Mouse (Mus musculus) forebrain, embryonic 10.5 days (tissue): Measurements from ENCODE around the gene Mrps15. TPM values are rescaled to one million over a fixed set of nuclear protein-coding genes. Genes with fewer than 3 reads are reported as not detected.

ENCODE experiments used
- DNase-seq: peaks from one replicate; pipeline ENCODE4 v3.0.0-alpha.2; 2017; ENCODE audit warnings: low spot score; ENCODE audit errors: extremely low spot score
- H3K27ac ChIP-seq: fragments of 300-500 bp; sonication (generic); 2 replicates; pipeline ENCODE4 v1.5.1; 2016; ENCODE audit warnings: mild to moderate bottlenecking
- H3K27me3 ChIP-seq: fragments of 300-500 bp; sonication (generic); 2 replicates; pipeline ENCODE4 v1.6.1; 2016; ENCODE audit warnings: mild to moderate bottlenecking; ENCODE audit not compliant: poor library complexity, severe bottlenecking
- H3K36me3 ChIP-seq: fragments of 300-500 bp; sonication (generic); replicated peaks from 2 replicates; pipeline ENCODE4 v1.6.1; 2016; ENCODE audit warnings: mild to moderate bottlenecking, moderate library complexity
- H3K4me1 ChIP-seq: fragments of 300-500 bp; sonication (generic); 2 replicates; pipeline ENCODE4 v1.6.1; 2016
- H3K4me3 ChIP-seq: fragments of 300-500 bp; sonication (generic); 2 replicates; pipeline ENCODE4 v1.5.1; 2016; ENCODE audit warnings: mild to moderate bottlenecking, moderate library complexity
- H3K9me3 ChIP-seq: fragments of 300-500 bp; sonication (generic); 2 replicates; pipeline ENCODE4 v1.6.1; 2016; ENCODE audit warnings: mild to moderate bottlenecking, moderate library complexity
- WGBS: fragments of 180-500 bp; shearing (Covaris S2); methylation state at CpG from one replicate; pipeline ENCODE4 v1.1.7; 2016; 5-methylcytosine and 5-hydroxymethylcytosine counted together
- polyA plus RNA-seq: library from polyadenylated mRNA; unstranded; fragments of >200 nt; fragmentation: Nextera tagmentation; extraction: Ambion mirVana; gene quantifications from 2 replicates; pipeline ENCODE4 v1.2.1, GENCODE M21; 2016

Mrps15 gene
- polyA plus RNA-seq, 1 experiment from 2014 or later: 136 TPM

DNA sequence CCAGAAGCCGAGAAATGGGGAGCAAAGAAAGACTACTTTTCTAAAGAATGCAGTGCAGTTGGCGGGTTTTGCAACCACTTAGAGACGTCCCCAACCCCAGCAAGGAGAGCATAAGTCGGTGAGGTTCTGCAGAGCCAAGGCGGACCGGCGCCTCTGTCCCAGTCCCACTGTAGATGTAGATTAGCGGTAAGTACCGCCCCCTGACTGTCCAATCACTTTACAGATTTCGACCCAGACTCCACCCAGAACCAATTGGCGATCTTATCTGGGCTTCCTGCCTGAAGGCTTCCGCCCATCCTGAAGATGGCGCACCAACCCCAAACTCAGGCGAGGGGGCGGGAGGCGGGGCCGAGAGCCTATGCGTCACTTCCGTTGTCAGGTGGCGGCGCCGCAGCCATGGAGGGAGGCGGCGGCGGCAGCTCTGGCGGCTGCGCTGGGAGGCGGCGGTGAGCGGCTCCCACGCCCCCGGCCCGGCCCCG is 56.9 kb downstream of the Mrps15 start, which contains the start of gene Stk40:
TSS of gene Stk40 (plus strand) at position 368 of the 479 bp plus-strand sequence.
- H3K36me3 ChIP-seq: peaks cover 21% of the 10 kb centered on the region
- under 1% methylated on average over 34 of the region's 34 CpGs for whole genome bisulfite sequencing
- DNase-seq: peak; percentile 98
- H3K27me3 ChIP-seq: no peaks in the 10 kb centered on the region
- peak within 1 kb of the TSS; percentile 90 for H3K4me3 ChIP-seq
- H3K4me1 ChIP-seq: peaks cover 62% of the 10 kb centered on the region
- no peaks in the 10 kb centered on the region for H3K9me3 ChIP-seq
- H3K27ac ChIP-seq: peak within 1 kb of the TSS; percentile 90

- peak overlapping the region; percentile 90 for H3K4me3 ChIP-seq
- peaks cover 13% of the 10 kb centered on the region for H3K36me3 ChIP-seq
- no peaks in the 10 kb centered on the region for H3K9me3 ChIP-seq
- peaks cover 61% of the 10 kb centered on the region for H3K4me1 ChIP-seq
- peak overlapping the region; percentile 90 for H3K27ac ChIP-seq
- H3K27me3 ChIP-seq: no peaks in the 10 kb centered on the region
- no peak for DNase-seq
- 3% methylated on average over 34 of the region's 34 CpGs for WGBS
These were observed 57.7 kb downstream of the Mrps15 start for GRCm38 (mm10) chr4:126104261-126105075.

Other genes with a start within 250 kb of the Mrps15 start
- gene Csf3r, start 22.4 kb upstream of the Mrps15 start, polyA plus RNA-seq: 0.32 and 0.65 TPM in 2 replicates
- 31.1 and 34.4 TPM in 2 replicates for gene Oscp1, start 11.6 kb downstream of the Mrps15 start, polyA plus RNA-seq
- gene Lsm10, start 49.7 kb downstream of the Mrps15 start, polyA plus RNA-seq: 53.7 and 55.1 TPM in 2 replicates
- 43.7 and 45.5 TPM in 2 replicates for gene Stk40, start 57.0 kb downstream of the Mrps15 start, polyA plus RNA-seq
- gene Eva1b, start 100.8 kb downstream of the Mrps15 start, polyA plus RNA-seq: 19.1 and 20.7 TPM in 2 replicates
- 1.5 and 1.6 TPM in 2 replicates for gene Sh3d21, start 116.6 kb downstream of the Mrps15 start, polyA plus RNA-seq
- gene Thrap3, start 155.8 kb downstream of the Mrps15 start, polyA plus RNA-seq: 251 and 256 TPM in 2 replicates
- 45.6 and 47.1 TPM in 2 replicates for gene Map7d1, start 209.4 kb downstream of the Mrps15 start, polyA plus RNA-seq
- 84.8 and 86.8 TPM in 2 replicates for gene Trappc3, start 215.4 kb downstream of the Mrps15 start, polyA plus RNA-seq
- 5.9 and 6.8 TPM in 2 replicates for gene Col8a2, start 239.9 kb downstream of the Mrps15 start, polyA plus RNA-seq